Comparison of ENCODE assay signal across 14 mouse cellular contexts in genomic region chr19:46727945-46728540, GRCm38 (mm10). TPM values are rescaled to one million over a fixed set of nuclear protein-coding genes. Genes with fewer than 3 reads are reported as not detected.
DNase-seq lines count a peak whose midpoint lies in the region; ATAC-seq and TF ChIP-seq lines count a peak whose summit lies in the region.
"Had no signal": no experiment of that assay in that cellular context is flagged by ENCODE, and none has a peak within 500 bp of the region (broad histone marks: within the 10 kb centered on the region; RNA-seq: fewer than 3 reads in every experiment).

No protein-coding gene starts in this region.

- no peak for TF ChIP-seq CTCF in G1E (IDR thresholded peaks at IDR 0.05; ENCODE audit: low read depth, low read length)

- H3K27ac ChIP-seq in heart, embryonic 15.5 days: no peak overlapping the region
- H3K27ac ChIP-seq in liver, embryonic 13.5 days: peak overlapping the region; percentile 25; the same call in 1 of the 2 replicates
- H3K27ac ChIP-seq: gastrocnemius, adult 2 months had no signal

- no peak for DNase-seq in heart, postnatal 36 days
- peak; percentile 63 for DNase-seq in G1E (ENCODE audit: low spot score)
- DNase-seq in MN1 (ENCODE audit: low spot score): peak; percentile 75
- peak; percentile 44 for DNase-seq in liver, embryonic 13.5 days
- no peak for DNase-seq in gastrocnemius, adult 18-20 months (ENCODE audit: low spot score)
- DNase-seq in cerebellum, postnatal 4 days (ENCODE audit: low spot score in 2 of 2): no peak
- DNase-seq: cerebellum, postnatal 10 days; gastrocnemius, adult 2 months; layer of hippocampus, adult 9-11 months; midbrain, embryonic 14.5 days; thymus, postnatal 14 days had no signal

- peaks cover 18% of the 10 kb centered on the region for H3K36me3 ChIP-seq in heart, embryonic 15.5 days
- no peaks in the 10 kb centered on the region for H3K36me3 ChIP-seq in G1E (replicated peaks)
- H3K36me3 ChIP-seq in liver, embryonic 13.5 days: peaks cover 7% of the 10 kb centered on the region; the same call in 1 of the 2 replicates

- intact Hi-C loops in heart, postnatal 36 days (cut with DNase I): no loop called here

- no peaks in the 10 kb centered on the region for H3K9me3 ChIP-seq in heart, embryonic 15.5 days (replicated peaks)
- no peaks in the 10 kb centered on the region for H3K9me3 ChIP-seq in G1E (replicated peaks)
- H3K9me3 ChIP-seq in liver, embryonic 13.5 days (replicated peaks): no peaks in the 10 kb centered on the region

- no peak overlapping the region for H3K4me2 ChIP-seq in heart, embryonic 15.5 days
- peak overlapping the region; percentile 51 for H3K4me2 ChIP-seq in liver, embryonic 13.5 days

- no peak overlapping the region for H3K4me3 ChIP-seq in heart, embryonic 15.5 days
- H3K4me3 ChIP-seq in G1E (ENCODE audit: low read depth, low read length): peak overlapping the region; percentile 39; the same call in 1 of the 2 replicates
- H3K4me3 ChIP-seq in liver, embryonic 13.5 days (replicated peaks): no peak overlapping the region
- H3K4me3 ChIP-seq: gastrocnemius, adult 2 months had no signal

- H3K9ac ChIP-seq in heart, embryonic 15.5 days: no peak overlapping the region
- peak overlapping the region; percentile 16; the same call in 1 of the 2 replicates for H3K9ac ChIP-seq in liver, embryonic 13.5 days

- peaks cover 10% of the 10 kb centered on the region for H3K4me1 ChIP-seq in heart, embryonic 15.5 days (replicated peaks)
- H3K4me1 ChIP-seq in G1E (ENCODE audit: insufficient read depth, low read depth, low read length): peaks cover 36% of the 10 kb centered on the region
- peaks cover 25% of the 10 kb centered on the region for H3K4me1 ChIP-seq in liver, embryonic 13.5 days (replicated peaks)

- 22% methylated on average over 11 of the region's 11 CpGs for WGBS in heart, embryonic 15.5 days
- 8% methylated on average over 11 of the region's 11 CpGs for WGBS in liver, embryonic 13.5 days (ENCODE audit: insufficient replicate concordance)

- ATAC-seq in heart, embryonic 15.5 days (replicated peaks; ENCODE audit: insufficient number of reproducible peaks, insufficient read depth, low FRiP score, low read depth): peak; percentile 47; the same call in 1 of the 2 replicates
- ATAC-seq in G1E (ENCODE audit: extremely low read depth, insufficient number of reproducible peaks, low FRiP score, poor library complexity, severe bottlenecking): peak; percentile 93
- ATAC-seq in liver, embryonic 13.5 days (ENCODE audit: low read depth): peak; percentile 81
- ATAC-seq in cerebellum, adult (ENCODE audit: insufficient number of reproducible peaks, low FRiP score, low TSS enrichment): no peak
- ATAC-seq: inflammation-experienced regulatory T-cells, adult 6 months had no signal

- H3K27me3 ChIP-seq in heart, embryonic 15.5 days: no peaks in the 10 kb centered on the region
- no peaks in the 10 kb centered on the region for H3K27me3 ChIP-seq in G1E (ENCODE audit: insufficient read depth, low read length)
- H3K27me3 ChIP-seq in liver, embryonic 13.5 days: no peaks in the 10 kb centered on the region

RNA-seq across cellular contexts. Expression of gene As3mt, which starts 20.8 kb away (rescaled TPM):
- polyA plus RNA-seq in heart, embryonic 15.5 days (2015; fragmentation: Nextera tagmentation; extraction: Ambion mirVana): 43.3 and 48.3 TPM in 2 replicates
- total RNA-seq in heart, postnatal 36 days (2021): 10 to 100 TPM; 88.6 to 96.2 TPM
- total RNA-seq in G1E (2014; fragmentation: Nextera tagmentation): not detected in 2 replicates
- 0.17 and 0.49 TPM in 2 replicates for total RNA-seq in G1E (2017)
- not detected in 2 replicates for polyA plus RNA-seq in G1E (2012)
- polyA plus RNA-seq in liver, embryonic 13.5 days (2015; fragmentation: Nextera tagmentation; extraction: Ambion mirVana): 17.7 and 20.4 TPM in 2 replicates
- total RNA-seq in gastrocnemius, adult 18-20 months (2021): 10 to 100 TPM; 89.3 to 93.6 TPM

RNA-seq across cellular contexts. Expression of gene Cnnm2, which starts 33.4 kb away (rescaled TPM):
- 2.4 and 3.0 TPM in 2 replicates for polyA plus RNA-seq in heart, embryonic 15.5 days (2015; fragmentation: Nextera tagmentation; extraction: Ambion mirVana)
- total RNA-seq in heart, postnatal 36 days (2021): 1 to 10 TPM; 6.0 to 6.7 TPM
- total RNA-seq in G1E (2014; fragmentation: Nextera tagmentation) (67.6 and 68.1 TPM in 2 replicates), G1E (2017) (16.2 and 16.7 TPM in 2 replicates)
- 20.7 and 27.1 TPM in 2 replicates for polyA plus RNA-seq in G1E (2012)
- 1.2 and 1.7 TPM in 2 replicates for polyA plus RNA-seq in liver, embryonic 13.5 days (2015; fragmentation: Nextera tagmentation; extraction: Ambion mirVana)
- total RNA-seq in gastrocnemius, adult 18-20 months (2021): 1 to 10 TPM; 3.2 TPM

RNA-seq across cellular contexts. Expression of gene Borcs7, which starts 38.3 kb away (rescaled TPM):
- polyA plus RNA-seq in heart, embryonic 15.5 days (2015; fragmentation: Nextera tagmentation; extraction: Ambion mirVana): 15.5 and 15.7 TPM in 2 replicates
- total RNA-seq in heart, postnatal 36 days (2021): 1 to 10 TPM; 9.3 to 9.5 TPM
- total RNA-seq in G1E (2014; fragmentation: Nextera tagmentation): 6.5 and 9.5 TPM in 2 replicates
- 4.4 and 5.1 TPM in 2 replicates for total RNA-seq in G1E (2017)
- 0.88 and 1.5 TPM in 2 replicates for polyA plus RNA-seq in G1E (2012)
- polyA plus RNA-seq in liver, embryonic 13.5 days (2015; fragmentation: Nextera tagmentation; extraction: Ambion mirVana): 6.6 and 7.1 TPM in 2 replicates
- total RNA-seq in gastrocnemius, adult 18-20 months (2021): 10 to 100 TPM; 12.3 to 12.6 TPM

RNA-seq across cellular contexts. Expression of gene Cyp17a1, which starts 55.1 kb away (rescaled TPM):
- 0.89 and 1.2 TPM in 2 replicates for polyA plus RNA-seq in heart, embryonic 15.5 days (2015; fragmentation: Nextera tagmentation; extraction: Ambion mirVana)
- total RNA-seq in heart, postnatal 36 days (2021): not detected
- total RNA-seq in G1E (2014; fragmentation: Nextera tagmentation) (not detected in 2 replicates), G1E (2017) (0.06 and 0.22 TPM in 2 replicates)
- not detected in 2 replicates for polyA plus RNA-seq in G1E (2012)
- polyA plus RNA-seq in liver, embryonic 13.5 days (2015; fragmentation: Nextera tagmentation; extraction: Ambion mirVana): 0.07 TPM in 1 of 2 replicates, not detected in the other
- total RNA-seq in gastrocnemius, adult 18-20 months (2021): not detected
- total RNA-seq: gastrocnemius, adult 2 months had no signal
- polyA plus RNA-seq: midbrain, embryonic 14.5 days had no signal

Comparison
In these comparisons a context has a peak if more than half of its experiments do, and no peak if none do; other contexts are left out.
1. DNase-seq: peak in G1E (single experiment), MN1 (single experiment) and liver, embryonic 13.5 days (single experiment); none in heart, postnatal 36 days (0 of 2), gastrocnemius, adult 18-20 months (single experiment) and cerebellum, postnatal 4 days (0 of 2).
2. RNA of gene As3mt, which starts 20.8 kb away (total RNA-seq): 88.6 to 96.2 TPM in heart, postnatal 36 days and 89.3 to 93.6 TPM in gastrocnemius, adult 18-20 months; 0.17 to 0.49 TPM in G1E; every median in the first group is over 10 times any median in the second.